Mouse (Mus musculus): ENCODE results near the gene Galnt6. TPM values are rescaled to one million over a fixed set of nuclear protein-coding genes. Genes with fewer than 3 reads are reported as not detected.
"Not testable (repeated sequence)": the region's sequence is repeated elsewhere in the genome, so short reads cannot be mapped to it uniquely, and the experiment has no call there.

The Galnt6 gene
- 14.7 and 20.5 TPM in 2 replicates for polyA plus RNA-seq (2012; rRNA removed)

GRCm38 (mm10) chr15:100729281-100729985 is at the start of gene Galnt6:
Gene Galnt6, minus strand, starts transcription at chr15:100729376.
- no peak for DNase-seq (ENCODE audit: low spot score)

- no peak for DNase-seq (ENCODE audit: low spot score)
These were observed 48.1 kb upstream of the Galnt6 start for GRCm38 (mm10) chr15:100777020-100778016.

- no peak for DNase-seq (ENCODE audit: low spot score)
These were observed 47.2 kb upstream of the Galnt6 start for GRCm38 (mm10) chr15:100776424-100776823.

GRCm38 (mm10) chr15:100775189-100776166 is 46.3 kb upstream of the Galnt6 start:
- no peak for DNase-seq (ENCODE audit: low spot score)

- not testable (repeated sequence) for DNase-seq (ENCODE audit: low spot score)
These were observed 44.7 kb upstream of the Galnt6 start for GRCm38 (mm10) chr15:100773859-100774258.

- DNase-seq (ENCODE audit: low spot score), result no peak
These were observed 43.5 kb upstream of the Galnt6 start for GRCm38 (mm10) chr15:100772685-100773084.

GRCm38 (mm10) chr15:100770338-100770737 is 41.2 kb upstream of the Galnt6 start:
- no peak for DNase-seq (ENCODE audit: low spot score)

- not testable (repeated sequence) for DNase-seq (ENCODE audit: low spot score)
These were observed 39.8 kb upstream of the Galnt6 start for GRCm38 (mm10) chr15:100769023-100769422.

- DNase-seq (ENCODE audit: low spot score), result no peak
These were observed 38.7 kb upstream of the Galnt6 start for GRCm38 (mm10) chr15:100767851-100768250.

- DNase-seq (ENCODE audit: low spot score), result no peak
These were observed 37.6 kb upstream of the Galnt6 start for GRCm38 (mm10) chr15:100766826-100767225.

GRCm38 (mm10) chr15:100764163-100764951 is 35.2 kb upstream of the Galnt6 start:
- DNase-seq (ENCODE audit: low spot score), result no peak

GRCm38 (mm10) chr15:100762649-100763048 is 33.5 kb upstream of the Galnt6 start:
- no peak for DNase-seq (ENCODE audit: low spot score)

- DNase-seq (ENCODE audit: low spot score), result peak; percentile 88
These were observed 32.4 kb upstream of the Galnt6 start, which contains the start of gene Slc4a8 for GRCm38 (mm10) chr15:100761419-100762185. Gene Slc4a8, plus strand, starts transcription at chr15:100761747.

GRCm38 (mm10) chr15:100761036-100761418 is 31.9 kb upstream of the Galnt6 start:
- no peak for DNase-seq (ENCODE audit: low spot score)

- DNase-seq (ENCODE audit: low spot score), result no peak
These were observed 30.1 kb upstream of the Galnt6 start for GRCm38 (mm10) chr15:100759286-100759685.

- no peak for DNase-seq (ENCODE audit: low spot score)
These were observed 28.4 kb upstream of the Galnt6 start for GRCm38 (mm10) chr15:100757527-100757978.

GRCm38 (mm10) chr15:100755881-100756624 is 26.9 kb upstream of the Galnt6 start:
- no peak for DNase-seq (ENCODE audit: low spot score)

GRCm38 (mm10) chr15:100755498-100755859 is 26.3 kb upstream of the Galnt6 start:
- no peak for DNase-seq (ENCODE audit: low spot score)
